Mouse (Mus musculus): Measurements from ENCODE around the gene Ercc2. TPM values are rescaled to one million over a fixed set of nuclear protein-coding genes. Genes with fewer than 3 reads are reported as not detected.
A peak's percentile ranks its signal among the peaks of the same experiment; 100 is the strongest.

The Ercc2 gene
- polyA plus RNA-seq, 1 experiment from 2014 or later = 11.8 TPM

DNA sequence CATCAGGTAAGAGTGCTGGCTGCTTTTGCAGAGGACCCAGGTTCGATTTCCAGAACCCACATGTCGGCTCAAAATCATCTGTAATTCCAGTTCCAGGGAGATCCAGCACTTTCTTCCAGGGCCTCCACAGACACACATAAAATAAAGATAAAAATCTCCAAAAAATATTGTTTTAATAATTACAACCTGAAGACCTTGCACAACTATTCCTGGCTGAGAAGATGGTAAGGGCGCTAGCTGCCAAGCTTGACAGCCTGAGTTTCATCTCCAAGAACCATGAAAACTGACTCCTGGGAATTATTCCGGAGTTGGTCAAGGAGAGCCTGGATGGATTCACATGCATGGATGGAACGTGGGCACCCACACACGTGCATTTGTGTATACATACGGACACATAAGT is 22.7 kb downstream of the Ercc2 start, which contains the start of gene Ckm:
Ckm (plus strand) TSS at position 301 of the 400 bp plus-strand sequence.
- Histone ChIP-seq H3K9ac (ENCODE audit: low read length) (0 out of 2 replicates have a peak within 1 kb of the TSS, but pooled peaks have one; percentile 22), H3K27me3 (ENCODE audit: control insufficient read depth, insufficient read depth, low read length) (peaks cover 32% of the 10 kb centered on the region), H3K27ac (replicated peaks; ENCODE audit: low read depth, low read length) (no peak within 1 kb of the TSS), H3K4me2 (ENCODE audit: low read depth, severe bottlenecking) (peak within 1 kb of the TSS; percentile 89), H3K4me3 (ENCODE audit: low read depth, low read length) (peak within 1 kb of the TSS; percentile 49), H3K36me3 (ENCODE audit: control insufficient read depth, insufficient read depth, low read length) (no peaks in the 10 kb centered on the region), H3K4me1 (ENCODE audit: control insufficient read depth, insufficient read depth, low read length) (0 out of 2 replicates have a peak, but pooled peaks cover 2% of the 10 kb centered on the region), H3K9me3 (ENCODE audit: control insufficient read depth, low read length) (0 out of 2 replicates have a peak, but pooled peaks cover 3% of the 10 kb centered on the region)
- DNase-seq (ENCODE audit: low spot score) = no peak
- ATAC-seq (ENCODE audit: insufficient number of reproducible peaks, low FRiP score, low TSS enrichment, low read depth) = no peak
- WGBS = 51% methylated on average over 7 of the region's 7 CpGs

- WGBS = 5% methylated on average over 19 of the region's 19 CpGs
- no peak overlapping the region for H3K4me3 ChIP-seq (ENCODE audit: low read depth, low read length)
- peak; percentile 23; the same call in 1 of the 2 replicates for ATAC-seq (ENCODE audit: insufficient number of reproducible peaks, low FRiP score, low TSS enrichment, low read depth)
These were observed 23.6 kb downstream of the Ercc2 start for GRCm38 (mm10) chr7:19405417-19405816.

DNA sequence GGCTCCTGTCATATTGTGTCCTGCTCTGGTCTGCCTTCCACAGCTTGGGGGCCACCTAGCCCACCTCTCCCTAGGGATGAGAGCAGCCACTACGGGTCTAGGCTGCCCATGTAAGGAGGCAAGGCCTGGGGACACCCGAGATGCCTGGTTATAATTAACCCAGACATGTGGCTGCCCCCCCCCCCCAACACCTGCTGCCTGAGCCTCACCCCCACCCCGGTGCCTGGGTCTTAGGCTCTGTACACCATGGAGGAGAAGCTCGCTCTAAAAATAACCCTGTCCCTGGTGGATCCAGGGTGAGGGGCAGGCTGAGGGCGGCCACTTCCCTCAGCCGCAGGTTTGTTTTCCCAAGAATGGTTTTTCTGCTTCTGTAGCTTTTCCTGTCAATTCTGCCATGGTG is 27.9 kb downstream of the Ercc2 start:
- Histone ChIP-seq H3K36me3 (ENCODE audit: control insufficient read depth, insufficient read depth, low read length) (no peaks in the 10 kb centered on the region), H3K9me3 (ENCODE audit: control insufficient read depth, low read length) (no peaks in the 10 kb centered on the region), H3K9ac (ENCODE audit: low read length) (no peak overlapping the region), H3K4me2 (ENCODE audit: low read depth, severe bottlenecking) (no peak overlapping the region), H3K27ac (replicated peaks; ENCODE audit: low read depth, low read length) (no peak overlapping the region), H3K4me1 (ENCODE audit: control insufficient read depth, insufficient read depth, low read length) (no peaks in the 10 kb centered on the region), H3K27me3 (ENCODE audit: control insufficient read depth, insufficient read depth, low read length) (peaks cover 1% of the 10 kb centered on the region; the same call in 1 of the 2 replicates), H3K4me3 (ENCODE audit: low read depth, low read length) (no peak overlapping the region)
- ATAC-seq (ENCODE audit: insufficient number of reproducible peaks, low FRiP score, low TSS enrichment, low read depth) = no peak
- 62% methylated on average over 6 of the region's 6 CpGs for WGBS
- DNase-seq (ENCODE audit: low spot score) = no peak

More at GRCm38 (mm10) chr7:19405417-19405816, 23.6 kb downstream of the Ercc2 start:
- Histone ChIP-seq H3K27ac (replicated peaks; ENCODE audit: low read depth, low read length) (no peak overlapping the region), H3K4me2 (ENCODE audit: low read depth, severe bottlenecking) (no peak overlapping the region; the same call in 1 of the 2 replicates), H3K36me3 (ENCODE audit: control insufficient read depth, insufficient read depth, low read length) (no peaks in the 10 kb centered on the region), H3K4me1 (ENCODE audit: control insufficient read depth, insufficient read depth, low read length) (0 out of 2 replicates have a peak, but pooled peaks cover 2% of the 10 kb centered on the region), H3K27me3 (ENCODE audit: control insufficient read depth, insufficient read depth, low read length) (peaks cover 26% of the 10 kb centered on the region), H3K9me3 (ENCODE audit: control insufficient read depth, low read length) (0 out of 2 replicates have a peak, but pooled peaks cover 3% of the 10 kb centered on the region), H3K9ac (ENCODE audit: low read length) (no peak overlapping the region)
- DNase-seq (ENCODE audit: low spot score) = peak; percentile 93

DNA sequence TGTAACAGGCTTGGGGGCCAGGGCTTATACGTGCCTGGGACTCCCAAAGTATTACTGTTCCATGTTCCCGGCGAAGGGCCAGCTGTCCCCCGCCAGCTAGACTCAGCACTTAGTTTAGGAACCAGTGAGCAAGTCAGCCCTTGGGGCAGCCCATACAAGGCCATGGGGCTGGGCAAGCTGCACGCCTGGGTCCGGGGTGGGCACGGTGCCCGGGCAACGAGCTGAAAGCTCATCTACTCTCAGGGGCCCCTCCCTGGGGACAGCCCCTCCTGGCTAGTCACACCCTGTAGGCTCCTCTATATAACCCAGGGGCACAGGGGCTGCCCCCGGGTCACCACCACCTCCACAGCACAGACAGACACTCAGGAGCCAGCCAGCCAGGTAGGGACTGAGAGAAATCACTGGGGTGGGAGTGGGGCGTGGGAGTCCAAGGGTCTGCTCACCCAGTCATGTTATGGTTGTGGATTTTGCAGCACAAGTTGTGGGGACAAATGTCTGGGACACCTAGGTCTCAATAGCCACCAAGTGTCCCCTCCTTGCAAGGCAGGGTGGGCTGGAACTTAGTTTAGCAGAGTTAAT is 29.0 kb downstream of the Ercc2 start:
- Histone ChIP-seq H3K36me3 (ENCODE audit: control insufficient read depth, insufficient read depth, low read length) (no peaks in the 10 kb centered on the region), H3K4me3 (ENCODE audit: low read depth, low read length) (no peak overlapping the region), H3K4me1 (ENCODE audit: control insufficient read depth, insufficient read depth, low read length) (no peaks in the 10 kb centered on the region), H3K9me3 (ENCODE audit: control insufficient read depth, low read length) (no peaks in the 10 kb centered on the region), H3K27ac (replicated peaks; ENCODE audit: low read depth, low read length) (no peak overlapping the region), H3K4me2 (ENCODE audit: low read depth, severe bottlenecking) (no peak overlapping the region), H3K27me3 (ENCODE audit: control insufficient read depth, insufficient read depth, low read length) (peaks cover 3% of the 10 kb centered on the region; the same call in 1 of the 2 replicates), H3K9ac (ENCODE audit: low read length) (no peak overlapping the region)
- WGBS = 82% methylated on average over 11 of the region's 11 CpGs
- DNase-seq (ENCODE audit: low spot score) (no peak), ATAC-seq (ENCODE audit: insufficient number of reproducible peaks, low FRiP score, low TSS enrichment, low read depth) (no peak)

DNA sequence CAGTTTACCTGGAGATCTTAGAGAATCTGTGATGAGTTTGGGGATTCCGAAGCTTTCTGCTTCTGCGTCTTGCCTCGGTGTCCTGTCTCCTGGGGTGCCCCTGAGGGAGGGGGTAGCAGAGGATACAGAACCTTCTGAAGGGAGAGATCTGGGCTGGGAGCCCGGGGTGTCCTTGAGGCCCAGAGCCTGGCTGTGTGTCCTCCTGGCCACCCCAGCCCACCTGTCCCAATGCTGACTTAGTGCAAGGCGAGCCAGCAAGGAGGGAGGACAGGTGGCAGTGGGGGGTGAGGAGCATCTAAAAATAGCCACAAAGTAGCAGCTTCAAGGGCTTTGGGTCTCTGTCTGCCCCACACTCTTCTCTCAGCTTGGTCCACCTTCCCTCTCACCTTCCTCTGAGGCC is 30.0 kb downstream of the Ercc2 start:
- ATAC-seq (ENCODE audit: insufficient number of reproducible peaks, low FRiP score, low TSS enrichment, low read depth) (no peak), DNase-seq (ENCODE audit: low spot score) (no peak)
- Histone ChIP-seq H3K9me3 (ENCODE audit: control insufficient read depth, low read length) (no peaks in the 10 kb centered on the region), H3K36me3 (ENCODE audit: control insufficient read depth, insufficient read depth, low read length) (no peaks in the 10 kb centered on the region), H3K4me1 (ENCODE audit: control insufficient read depth, insufficient read depth, low read length) (no peaks in the 10 kb centered on the region), H3K27me3 (ENCODE audit: control insufficient read depth, insufficient read depth, low read length) (peaks cover 3% of the 10 kb centered on the region; the same call in 1 of the 2 replicates), H3K4me2 (ENCODE audit: low read depth, severe bottlenecking) (no peak overlapping the region), H3K9ac (ENCODE audit: low read length) (no peak overlapping the region), H3K4me3 (ENCODE audit: low read depth, low read length) (no peak overlapping the region), H3K27ac (replicated peaks; ENCODE audit: low read depth, low read length) (no peak overlapping the region)
- WGBS = 70% methylated on average over 5 of the region's 5 CpGs

DNA sequence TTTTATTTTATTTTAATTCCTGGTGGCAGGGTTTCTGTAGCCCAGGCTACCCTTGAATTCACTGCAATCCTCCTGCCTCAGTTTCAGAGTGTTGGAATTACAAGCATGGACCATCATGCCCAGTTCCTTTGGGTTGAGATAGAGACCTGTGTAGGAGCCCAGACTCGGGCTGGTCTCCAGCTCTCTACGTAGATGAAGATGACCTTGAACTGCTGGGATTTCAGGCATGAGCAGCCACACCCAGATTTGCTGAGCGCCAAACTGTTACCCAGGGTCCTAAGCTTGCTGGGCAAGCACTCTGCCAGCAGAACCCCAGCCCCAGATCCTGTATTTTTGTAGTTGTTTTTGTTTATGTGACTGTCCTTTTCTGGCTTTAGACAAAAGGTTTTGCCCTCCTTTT is 31.7 kb downstream of the Ercc2 start:
- Histone ChIP-seq H3K9ac (ENCODE audit: low read length) (no peak overlapping the region), H3K4me3 (ENCODE audit: low read depth, low read length) (no peak overlapping the region), H3K36me3 (ENCODE audit: control insufficient read depth, insufficient read depth, low read length) (no peaks in the 10 kb centered on the region), H3K4me2 (ENCODE audit: low read depth, severe bottlenecking) (no peak overlapping the region), H3K9me3 (ENCODE audit: control insufficient read depth, low read length) (no peaks in the 10 kb centered on the region), H3K27ac (replicated peaks; ENCODE audit: low read depth, low read length) (no peak overlapping the region), H3K27me3 (ENCODE audit: control insufficient read depth, insufficient read depth, low read length) (peaks cover 5% of the 10 kb centered on the region; the same call in 1 of the 2 replicates), H3K4me1 (ENCODE audit: control insufficient read depth, insufficient read depth, low read length) (no peaks in the 10 kb centered on the region)
- 87% methylated on average over 3 of the region's 3 CpGs for WGBS
- no peak for ATAC-seq (ENCODE audit: insufficient number of reproducible peaks, low FRiP score, low TSS enrichment, low read depth)
- no peak for DNase-seq (ENCODE audit: low spot score)

GRCm38 (mm10) chr7:19416590-19416989 is 34.8 kb downstream of the Ercc2 start:
- H3K9ac ChIP-seq (ENCODE audit: low read length) = no peak overlapping the region
- WGBS = 75% methylated on average over 15 of the region's 15 CpGs
- no peak overlapping the region for H3K4me2 ChIP-seq (ENCODE audit: low read depth, severe bottlenecking)
- DNase-seq (ENCODE audit: low spot score) (no peak), ATAC-seq (ENCODE audit: insufficient number of reproducible peaks, low FRiP score, low TSS enrichment, low read depth) (no peak)
- peaks cover 31% of the 10 kb centered on the region for H3K27me3 ChIP-seq (ENCODE audit: control insufficient read depth, insufficient read depth, low read length)
- H3K36me3 ChIP-seq (ENCODE audit: control insufficient read depth, insufficient read depth, low read length) = no peaks in the 10 kb centered on the region
- no peak overlapping the region for H3K4me3 ChIP-seq (ENCODE audit: low read depth, low read length)
- no peak overlapping the region for H3K27ac ChIP-seq (replicated peaks; ENCODE audit: low read depth, low read length)
- H3K9me3 ChIP-seq (ENCODE audit: control insufficient read depth, low read length) = no peaks in the 10 kb centered on the region
- no peaks in the 10 kb centered on the region for H3K4me1 ChIP-seq (ENCODE audit: control insufficient read depth, insufficient read depth, low read length)

GRCm38 (mm10) chr7:19420121-19420520 is 38.3 kb downstream of the Ercc2 start:
- DNase-seq (ENCODE audit: low spot score) (no peak), ATAC-seq (ENCODE audit: insufficient number of reproducible peaks, low FRiP score, low TSS enrichment, low read depth) (no peak)
- Histone ChIP-seq H3K9me3 (ENCODE audit: control insufficient read depth, low read length) (no peaks in the 10 kb centered on the region), H3K36me3 (ENCODE audit: control insufficient read depth, insufficient read depth, low read length) (no peaks in the 10 kb centered on the region), H3K27me3 (ENCODE audit: control insufficient read depth, insufficient read depth, low read length) (peaks cover 31% of the 10 kb centered on the region), H3K4me1 (ENCODE audit: control insufficient read depth, insufficient read depth, low read length) (no peaks in the 10 kb centered on the region), H3K4me2 (ENCODE audit: low read depth, severe bottlenecking) (no peak overlapping the region), H3K9ac (ENCODE audit: low read length) (no peak overlapping the region), H3K4me3 (ENCODE audit: low read depth, low read length) (no peak overlapping the region), H3K27ac (replicated peaks; ENCODE audit: low read depth, low read length) (no peak overlapping the region)
- WGBS = 7% methylated on average over 28 of the region's 28 CpGs

Measured in limb, embryonic 11.5 days (tissue).